Mouse (Mus musculus) neural tube, embryonic 11.5 days (tissue): ENCODE measurements around the gene Map3k1. TPM values are rescaled to one million over a fixed set of nuclear protein-coding genes. Genes with fewer than 3 reads are reported as not detected.
A peak's percentile ranks its signal among the peaks of the same experiment; 100 is the strongest.

ENCODE experiments used
- ATAC-seq: fragments of 200-750 bp; cut with Nextera tagmentation; 2 replicates; pipeline ENCODE4 v1.8.0; 2017; ENCODE audit warnings: moderate number of reproducible peaks, mild to moderate bottlenecking, moderate TSS enrichment, moderate library complexity; ENCODE audit not compliant: insufficient read depth, low FRiP score, low TSS enrichment
- DNase-seq: peaks from one replicate; pipeline ENCODE4 v3.0.0-alpha.2; 2015; ENCODE audit warnings: low spot score
- H3K27ac ChIP-seq: fragments of 300-500 bp; sonication (generic); 2 replicates; pipeline ENCODE4 v1.5.1; 2014; ENCODE audit warnings: low read depth, mild to moderate bottlenecking, low read length
- H3K27me3 ChIP-seq: fragments of 300-500 bp; sonication (generic); 2 replicates; pipeline ENCODE4 v1.6.1; 2014; ENCODE audit warnings: mild to moderate bottlenecking, low read length, mixed read lengths; ENCODE audit not compliant: control insufficient read depth, insufficient read depth
- H3K36me3 ChIP-seq: fragments of 300-500 bp; sonication (generic); 2 replicates; pipeline ENCODE4 v1.6.1; 2014; ENCODE audit warnings: mild to moderate bottlenecking, low read length, moderate library complexity, mixed read lengths; ENCODE audit not compliant: control insufficient read depth, insufficient read depth
- H3K4me1 ChIP-seq: fragments of 300-500 bp; sonication (generic); 2 replicates; pipeline ENCODE4 v1.6.1; 2014; ENCODE audit warnings: low read length, mixed read lengths; ENCODE audit not compliant: control insufficient read depth, insufficient read depth
- H3K4me2 ChIP-seq: fragments of 300-500 bp; sonication (generic); 2 replicates; pipeline ENCODE4 v1.6.1; 2014; ENCODE audit warnings: low read depth, mild to moderate bottlenecking, moderate library complexity
- H3K4me3 ChIP-seq: fragments of 300-500 bp; sonication (generic); 2 replicates; pipeline ENCODE4 v1.5.1; 2014; ENCODE audit warnings: low read depth, low read length
- H3K9ac ChIP-seq: fragments of 300-500 bp; sonication (generic); 2 replicates; pipeline ENCODE4 v1.6.1; 2014; ENCODE audit warnings: mild to moderate bottlenecking, low read length
- H3K9me3 ChIP-seq: fragments of 300-500 bp; sonication (generic); 2 replicates; pipeline ENCODE4 v1.6.1; 2016; ENCODE audit warnings: low read length; ENCODE audit not compliant: control insufficient read depth
- WGBS: fragments of 180-500 bp; shearing (Covaris S2); extraction: QIAGEN DNeasy Blood & Tissue Kit; methylation state at CpG from one replicate; pipeline ENCODE4 v1.1.7; 2014; 5-methylcytosine and 5-hydroxymethylcytosine counted together
- polyA plus RNA-seq: library from polyadenylated mRNA; unstranded; fragments of >200 nt; fragmentation: Nextera tagmentation; extraction: Ambion mirVana; gene quantifications from 2 replicates; pipeline ENCODE4 v1.2.1, GENCODE M21; 2014

Gene Map3k1
- polyA plus RNA-seq, 1 experiment from 2014 or later = 13.9 TPM

GRCm38 (mm10) chr13:111789420-111790065 is 19.2 kb downstream of the Map3k1 start:
- Histone ChIP-seq H3K9ac (no peak overlapping the region), H3K4me2 (no peak overlapping the region), H3K36me3 (no peaks in the 10 kb centered on the region), H3K27me3 (no peaks in the 10 kb centered on the region), H3K9me3 (no peaks in the 10 kb centered on the region; the same call in 1 of the 2 replicates), H3K4me3 (no peak overlapping the region), H3K4me1 (peaks cover 16% of the 10 kb centered on the region; the same call in 1 of the 2 replicates), H3K27ac (no peak overlapping the region)
- WGBS = 53% methylated on average over 9 of the region's 9 CpGs
- DNase-seq (no peak), ATAC-seq (no peak)

- no peaks in the 10 kb centered on the region; the same call in 1 of the 2 replicates for H3K9me3 ChIP-seq
- ATAC-seq = no peak
- H3K4me3 ChIP-seq = no peak overlapping the region
- H3K27ac ChIP-seq = no peak overlapping the region
- WGBS = 76% methylated on average over 9 of the region's 9 CpGs
- H3K36me3 ChIP-seq = no peaks in the 10 kb centered on the region
- peaks cover 16% of the 10 kb centered on the region; the same call in 1 of the 2 replicates for H3K4me1 ChIP-seq
- H3K9ac ChIP-seq = no peak overlapping the region
- no peak overlapping the region for H3K4me2 ChIP-seq
- DNase-seq = no peak
- H3K27me3 ChIP-seq = no peaks in the 10 kb centered on the region
These were observed 19.9 kb downstream of the Map3k1 start for GRCm38 (mm10) chr13:111788882-111789281.

- H3K9me3 ChIP-seq = no peaks in the 10 kb centered on the region; the same call in 1 of the 2 replicates
- H3K4me1 ChIP-seq = peaks cover 16% of the 10 kb centered on the region; the same call in 1 of the 2 replicates
- 38% methylated on average over 18 of the region's 18 CpGs for WGBS
- H3K9ac ChIP-seq = no peak overlapping the region
- no peaks in the 10 kb centered on the region for H3K36me3 ChIP-seq
- DNase-seq (peak; percentile 84), ATAC-seq (no peak)
- no peaks in the 10 kb centered on the region for H3K27me3 ChIP-seq
- H3K4me2 ChIP-seq = no peak overlapping the region
- H3K27ac ChIP-seq = no peak overlapping the region
- H3K4me3 ChIP-seq = no peak overlapping the region
These were observed 20.8 kb downstream of the Map3k1 start for GRCm38 (mm10) chr13:111787857-111788619.

- Histone ChIP-seq H3K36me3 (no peaks in the 10 kb centered on the region), H3K27me3 (no peaks in the 10 kb centered on the region), H3K9ac (no peak overlapping the region), H3K9me3 (no peaks in the 10 kb centered on the region; the same call in 1 of the 2 replicates), H3K4me1 (peaks cover 16% of the 10 kb centered on the region; the same call in 1 of the 2 replicates), H3K4me3 (no peak overlapping the region), H3K27ac (no peak overlapping the region), H3K4me2 (no peak overlapping the region)
- ATAC-seq = no peak
- WGBS = 92% methylated on average over 7 of the region's 7 CpGs
- no peak for DNase-seq
These were observed 22.2 kb downstream of the Map3k1 start for GRCm38 (mm10) chr13:111786584-111786983.

- ATAC-seq (no peak), DNase-seq (no peak)
- 0 out of 2 replicates have a peak, but pooled peaks cover 3% of the 10 kb centered on the region for H3K4me1 ChIP-seq
- no peak overlapping the region for H3K4me3 ChIP-seq
- no peaks in the 10 kb centered on the region; the same call in 1 of the 2 replicates for H3K9me3 ChIP-seq
- no peaks in the 10 kb centered on the region for H3K27me3 ChIP-seq
- H3K4me2 ChIP-seq = no peak overlapping the region
- no peak overlapping the region for H3K9ac ChIP-seq
- WGBS = 92% methylated on average over 8 of the region's 8 CpGs
- no peak overlapping the region for H3K27ac ChIP-seq
- H3K36me3 ChIP-seq = no peaks in the 10 kb centered on the region
These were observed 25.3 kb downstream of the Map3k1 start for GRCm38 (mm10) chr13:111783451-111783850.

GRCm38 (mm10) chr13:111779471-111779870 is 29.3 kb downstream of the Map3k1 start:
- DNase-seq = no peak
- no peaks in the 10 kb centered on the region for H3K4me1 ChIP-seq
- ATAC-seq = no peak
- WGBS = 88% methylated on average over 5 of the region's 5 CpGs
- H3K4me3 ChIP-seq = no peak overlapping the region
- no peak overlapping the region for H3K4me2 ChIP-seq
- no peak overlapping the region for H3K9ac ChIP-seq
- H3K27ac ChIP-seq = no peak overlapping the region
- no peaks in the 10 kb centered on the region for H3K9me3 ChIP-seq
- H3K36me3 ChIP-seq = no peaks in the 10 kb centered on the region
- H3K27me3 ChIP-seq = no peaks in the 10 kb centered on the region

- Histone ChIP-seq H3K27me3 (no peaks in the 10 kb centered on the region), H3K36me3 (no peaks in the 10 kb centered on the region), H3K9me3 (no peaks in the 10 kb centered on the region), H3K4me2 (no peak overlapping the region), H3K4me1 (no peaks in the 10 kb centered on the region), H3K4me3 (no peak overlapping the region), H3K9ac (no peak overlapping the region), H3K27ac (no peak overlapping the region)
- DNase-seq = no peak
- no peak for ATAC-seq
- 83% methylated on average over 6 of the region's 6 CpGs for WGBS
These were observed 30.2 kb downstream of the Map3k1 start for GRCm38 (mm10) chr13:111778606-111779005.

- no peaks in the 10 kb centered on the region for H3K9me3 ChIP-seq
- DNase-seq (no peak), ATAC-seq (no peak)
- H3K4me1 ChIP-seq = no peaks in the 10 kb centered on the region
- H3K4me2 ChIP-seq = no peak overlapping the region
- no peaks in the 10 kb centered on the region for H3K27me3 ChIP-seq
- H3K27ac ChIP-seq = no peak overlapping the region
- no peak overlapping the region for H3K9ac ChIP-seq
- no peak overlapping the region for H3K4me3 ChIP-seq
- H3K36me3 ChIP-seq = no peaks in the 10 kb centered on the region
- 82% methylated on average over 10 of the region's 10 CpGs for WGBS
These were observed 30.9 kb downstream of the Map3k1 start for GRCm38 (mm10) chr13:111777865-111778264.
